Mouse (Mus musculus) inflammation-experienced regulatory T-cells, adult 16 weeks (primary cell): ENCODE data around the gene E130114P18Rik. TPM values are rescaled to one million over a fixed set of nuclear protein-coding genes. Genes with fewer than 3 reads are reported as not detected.

Experiments used
- polyA plus RNA-seq: library from polyadenylated mRNA; unstranded; fragments of 100-300 nt; shearing (Covaris generic); gene quantifications from one replicate; pipeline ENCODE4 v1.2.1, GENCODE M21; 2017

E130114P18Rik gene
- polyA plus RNA-seq, result not detected

DNA sequence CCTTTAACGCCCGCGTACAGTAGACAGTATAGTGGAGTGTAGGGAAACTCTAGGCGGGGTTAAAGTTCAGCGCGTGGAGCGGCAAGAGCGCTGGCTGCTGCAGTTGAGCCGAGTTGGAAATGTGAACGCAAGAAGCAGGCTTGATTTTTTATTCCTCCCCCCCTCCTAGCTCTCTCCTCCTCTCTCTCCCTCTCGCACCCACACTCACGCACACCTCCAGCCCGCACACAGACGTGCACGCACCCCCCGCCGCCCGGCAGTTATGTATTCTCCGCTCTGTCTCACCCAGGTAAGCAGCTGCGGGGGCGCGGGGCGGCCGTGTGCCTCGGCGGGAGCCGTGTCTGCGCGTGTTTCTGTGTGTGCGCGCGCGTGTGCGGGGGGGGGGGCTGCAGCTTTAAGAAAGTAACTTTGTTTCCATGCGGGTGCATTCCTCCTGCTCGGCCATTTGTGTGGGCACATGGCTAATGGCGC lies at the start of gene E130114P18Rik:
TSS of gene E130114P18Rik (minus strand) at position 373 of the 471 bp plus-strand sequence.

DNA sequence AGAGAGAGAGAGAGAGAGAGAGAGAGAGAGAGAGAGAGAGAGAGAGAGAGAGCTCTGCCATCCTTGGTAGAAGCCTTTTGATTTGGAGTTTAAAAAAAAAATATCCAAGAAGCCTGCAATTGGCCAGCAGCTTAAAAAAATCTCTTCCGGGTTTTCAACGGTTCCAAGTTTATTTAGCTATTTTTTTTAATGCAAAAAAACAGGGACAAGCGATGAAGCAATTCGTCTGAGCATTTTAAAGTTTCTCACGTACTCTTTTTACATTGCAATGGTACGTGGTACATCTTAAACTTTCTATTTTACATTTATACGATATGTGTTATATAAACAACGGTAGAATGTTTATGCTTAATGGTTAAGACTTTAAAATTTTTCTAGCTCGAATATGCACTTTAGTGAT lies 5.2 kb downstream of the E130114P18Rik start, which contains the start of gene Nfia:
TSS of gene Nfia (plus strand) at position 94 of the 400 bp plus-strand sequence.

Other genes with a start within 250 kb of the E130114P18Rik start
- gene Nfia, start 5.3 kb downstream of the E130114P18Rik start, polyA plus RNA-seq, result 11.1 TPM